Mouse (Mus musculus): ENCODE measurements around the gene Fggy.

The Fggy gene

DNA sequence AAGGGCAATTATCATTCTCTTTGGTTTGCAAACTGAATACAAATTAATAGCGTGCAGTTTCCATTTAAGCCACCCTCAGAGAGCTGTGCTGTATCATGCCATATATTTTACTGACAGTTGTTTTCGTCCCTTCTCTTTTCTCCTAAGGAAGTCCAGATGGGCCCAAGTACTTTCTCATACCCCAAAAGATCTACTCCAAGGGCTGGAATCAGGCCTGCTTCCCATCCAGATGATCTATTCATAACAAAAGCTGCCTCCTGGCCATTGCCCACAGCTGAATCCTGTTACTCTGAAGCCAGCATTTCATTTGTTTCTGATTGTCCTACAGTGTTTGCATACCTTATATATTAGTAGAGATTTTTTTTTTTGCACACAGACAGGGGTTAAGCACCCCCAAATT lies 231.6 kb downstream of the Fggy start:
- no peak for DNase-seq

DNA sequence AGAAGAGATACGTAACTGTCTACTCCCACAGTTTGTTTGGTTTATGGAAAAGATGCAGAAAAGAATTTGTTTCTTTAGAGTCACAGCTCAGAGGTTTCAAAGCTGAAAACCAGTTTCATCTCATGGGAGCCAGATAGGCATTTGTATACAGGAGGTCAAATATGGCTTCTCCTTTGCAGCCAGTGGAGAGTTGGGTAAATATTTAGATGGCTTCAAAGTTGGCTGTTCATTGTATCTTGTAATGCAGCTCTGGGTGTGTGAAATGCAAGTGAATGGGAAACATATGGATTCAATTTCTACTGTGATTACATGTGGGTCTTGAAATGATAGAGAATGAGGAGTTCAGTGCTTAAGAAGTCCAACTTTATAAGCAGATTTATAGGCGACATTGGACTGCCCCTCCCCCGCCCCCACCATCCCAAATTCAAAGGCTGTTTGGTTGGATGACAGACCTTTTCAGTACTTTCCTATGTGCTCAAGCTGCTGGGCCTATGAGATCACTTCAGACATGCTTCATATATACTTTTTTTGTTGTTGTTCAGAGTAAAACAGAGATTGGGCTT lies 234.7 kb downstream of the Fggy start:
- DNase-seq: no peak

DNA sequence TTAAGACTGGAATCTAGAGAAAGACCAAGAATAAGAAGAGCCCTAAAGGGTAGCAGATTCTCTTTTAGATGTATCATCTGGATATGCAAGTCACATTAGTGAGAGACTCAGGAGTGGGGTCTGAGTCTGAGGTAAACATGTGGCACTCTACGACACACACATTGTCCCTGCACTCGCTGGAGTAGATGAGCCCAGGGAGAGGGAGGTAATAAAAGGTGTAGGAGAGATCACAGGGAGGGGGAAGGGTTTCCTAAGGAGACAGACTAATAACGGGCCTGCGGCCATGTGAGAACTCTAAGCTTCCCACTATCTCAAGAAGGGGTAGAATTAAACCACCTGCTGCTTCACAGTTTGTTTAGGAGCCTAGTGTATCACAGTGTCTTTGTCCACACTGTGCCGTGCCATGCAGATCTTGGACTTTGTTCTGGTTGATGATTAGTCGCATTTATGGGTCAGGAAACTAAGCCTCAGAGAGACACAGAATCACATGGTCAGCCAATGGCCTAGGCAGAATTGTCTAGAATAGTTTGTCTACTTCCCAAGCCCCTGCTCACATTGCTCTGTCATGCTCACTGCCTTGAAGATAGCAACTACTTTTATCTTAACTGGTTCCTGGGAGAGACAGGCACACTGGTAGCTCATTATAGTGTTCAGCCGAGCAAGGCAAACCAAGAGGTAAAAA lies 236.5 kb downstream of the Fggy start:
- DNase-seq: no peak

DNA sequence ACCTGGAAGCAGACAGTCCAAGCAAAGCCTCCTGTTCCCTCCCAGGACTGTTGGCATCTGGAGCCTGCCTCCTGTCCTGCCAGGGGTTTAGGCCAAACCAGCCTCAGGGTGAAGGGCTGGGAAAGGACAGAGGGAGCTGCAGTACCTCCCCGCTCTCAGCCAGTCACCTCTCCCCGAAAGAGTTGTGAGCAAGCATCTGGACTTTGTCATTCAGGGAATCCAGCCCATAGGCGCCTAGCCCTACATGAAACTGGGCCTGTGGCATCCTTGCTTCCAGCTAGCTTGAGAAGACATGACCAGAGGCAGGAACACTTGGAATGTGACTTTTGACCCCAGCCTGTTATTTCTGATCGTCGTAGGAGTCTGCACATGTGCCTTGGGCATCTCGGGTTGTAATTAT lies 237.3 kb downstream of the Fggy start:
- DNase-seq: no peak

DNA sequence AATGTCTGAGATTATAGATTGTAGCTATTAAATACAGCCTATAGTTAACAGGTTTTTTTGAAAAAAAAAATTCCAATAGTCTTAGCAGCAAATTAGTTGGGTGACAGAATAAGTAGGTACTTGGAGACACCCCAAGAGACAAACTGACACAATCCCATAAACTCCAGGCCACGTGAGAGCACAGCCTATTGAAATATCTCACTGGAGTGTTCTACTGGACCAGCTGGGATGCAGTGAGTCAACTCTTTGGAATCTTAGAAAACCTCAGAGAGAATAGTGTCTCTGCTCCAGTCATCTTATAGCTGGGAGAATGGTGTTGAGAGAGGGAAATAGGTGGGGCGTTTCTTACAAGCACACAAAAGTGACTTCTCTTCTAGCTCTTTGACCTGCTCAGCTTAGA lies 238.0 kb downstream of the Fggy start:
- no peak for DNase-seq

DNA sequence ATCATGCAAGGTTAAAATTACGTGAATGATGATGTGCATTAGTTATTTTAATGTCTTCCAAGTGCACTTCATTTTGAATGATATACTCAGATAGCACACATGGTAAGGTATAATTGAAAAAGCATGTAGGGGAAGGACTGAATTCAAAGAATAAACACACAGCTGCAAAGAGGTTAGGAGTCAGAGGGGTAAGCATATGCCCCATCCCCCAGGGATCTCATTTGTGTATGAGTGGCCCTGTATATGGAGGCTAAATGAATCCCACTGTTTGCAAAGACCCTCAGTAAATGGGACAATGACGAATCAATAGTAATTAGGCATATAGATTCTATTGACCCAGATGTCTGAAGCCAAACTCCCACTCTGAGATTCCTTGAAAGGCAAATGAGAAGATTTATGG lies 262.3 kb downstream of the Fggy start:
- DNase-seq: no peak

DNA sequence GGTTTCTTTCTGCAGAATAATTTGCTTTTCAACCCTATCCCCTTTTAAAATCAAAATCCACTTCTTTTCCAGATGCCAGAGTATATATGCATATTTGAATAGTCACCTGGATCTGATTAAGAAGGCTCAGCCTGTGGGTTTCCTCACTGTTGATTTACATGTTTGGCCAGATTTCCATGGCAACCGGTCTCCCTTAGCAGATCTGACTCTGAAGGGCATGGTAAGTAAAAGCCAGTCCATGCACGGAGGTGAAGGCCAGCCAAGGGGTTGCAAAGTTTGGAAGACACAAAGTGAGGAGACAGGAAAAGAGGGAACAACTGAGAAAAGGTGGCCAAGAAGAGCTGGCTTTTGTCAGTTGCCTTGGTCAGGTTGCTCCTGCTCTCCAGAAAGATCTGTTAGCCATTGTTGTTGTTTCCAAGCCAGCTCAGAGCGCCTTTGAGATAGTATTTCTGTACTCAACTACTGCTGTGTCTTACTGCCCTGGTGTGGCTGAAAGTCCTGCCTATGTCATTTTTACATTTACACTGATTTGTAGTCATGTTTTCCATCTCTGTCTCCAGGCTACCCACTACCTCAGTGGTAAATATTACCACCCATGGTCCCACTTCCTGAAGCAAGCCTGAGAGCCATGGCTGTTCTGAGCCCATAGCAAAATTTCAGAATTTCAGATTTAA lies 264.7 kb downstream of the Fggy start:
- DNase-seq: no peak

DNA sequence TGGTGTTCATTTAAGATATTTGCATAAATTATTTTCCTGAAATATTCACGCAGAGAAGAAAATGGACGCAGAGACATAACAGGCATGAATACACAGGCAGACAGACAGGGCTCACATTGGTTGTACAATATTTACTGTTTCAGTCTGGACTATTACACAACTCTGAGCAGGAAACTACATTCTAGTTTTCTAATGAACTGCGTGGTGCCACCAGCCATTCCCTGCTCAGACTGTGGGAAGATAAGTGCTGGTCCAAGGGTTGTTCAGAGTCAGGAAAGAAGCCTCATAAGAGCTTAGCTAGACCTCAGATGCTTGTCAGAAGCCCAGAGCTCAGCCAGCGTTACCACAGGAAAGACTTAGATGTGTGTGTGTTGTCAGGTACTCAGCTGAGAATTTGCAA lies 270.9 kb downstream of the Fggy start:
- DNase-seq: no peak

DNA sequence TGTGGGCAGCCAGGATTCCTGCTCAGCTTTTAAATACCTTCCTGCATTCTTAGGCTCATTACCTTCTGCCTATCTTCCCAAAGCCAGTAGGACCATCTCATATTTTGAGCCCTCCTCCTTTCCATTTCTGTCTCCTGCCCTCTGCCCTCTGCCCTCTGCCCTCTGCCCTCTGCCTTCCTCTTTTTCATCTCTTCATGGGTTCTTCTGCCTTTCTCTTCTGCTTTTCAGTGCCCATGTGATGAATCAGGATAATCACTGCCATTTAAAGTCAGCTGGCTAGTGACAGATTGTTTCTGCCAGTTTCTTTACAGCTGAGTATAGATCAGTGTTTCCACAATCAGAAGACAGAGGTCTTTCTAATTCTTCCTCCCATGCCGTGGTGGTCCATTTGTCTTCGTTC lies 273.0 kb downstream of the Fggy start:
- no peak for DNase-seq

DNA sequence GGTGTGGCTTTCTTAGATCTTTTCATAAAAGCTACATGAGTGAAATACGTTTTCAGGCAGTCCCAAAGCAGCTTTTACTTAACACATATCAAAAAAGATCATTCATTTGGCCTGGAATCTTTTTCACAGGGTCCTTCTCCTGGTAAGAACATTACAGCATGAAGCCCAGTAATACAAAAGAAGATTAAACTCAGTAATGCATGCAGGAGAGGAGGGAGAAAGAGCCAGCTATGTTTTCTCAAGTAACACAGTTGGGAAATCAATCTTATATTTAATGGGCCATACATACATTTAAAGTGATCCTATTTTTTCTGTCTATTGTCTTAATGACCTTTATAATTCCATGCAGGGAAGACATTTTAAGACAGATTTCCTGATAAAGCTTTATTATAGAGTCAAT lies 282.6 kb downstream of the Fggy start:
- DNase-seq: no peak

DNA sequence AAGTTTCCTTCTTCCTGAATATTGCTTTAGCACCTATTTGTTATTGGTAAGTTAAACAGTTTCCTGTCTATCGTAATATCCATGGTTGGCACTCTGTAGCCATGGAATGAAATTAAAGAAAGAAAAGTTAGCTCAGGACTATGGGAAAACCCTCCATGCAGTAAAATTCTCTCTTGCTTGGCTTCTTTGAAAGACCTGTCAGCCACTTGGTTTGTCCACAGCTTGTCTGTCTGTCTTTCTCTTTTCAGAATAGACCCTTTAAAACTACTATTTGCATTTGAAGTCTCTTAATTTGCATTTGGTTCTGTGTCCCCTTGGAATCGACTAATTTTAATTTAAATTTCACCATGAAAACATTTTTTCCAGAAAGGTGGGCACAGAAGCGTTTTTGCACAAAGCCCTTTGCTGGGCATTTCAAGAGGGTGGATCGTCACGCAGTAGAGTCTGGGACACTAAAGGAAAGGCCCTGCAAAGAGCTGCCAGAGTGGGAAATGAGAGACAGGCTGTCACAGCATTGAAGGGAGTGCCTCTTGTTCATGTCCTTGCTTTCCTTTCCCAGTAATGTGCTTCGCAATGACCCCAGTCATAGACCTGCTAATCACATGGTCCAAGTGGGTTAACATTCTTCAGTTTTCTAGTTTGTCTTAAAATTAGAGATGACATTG lies 283.2 kb downstream of the Fggy start:
- DNase-seq: no peak

DNA sequence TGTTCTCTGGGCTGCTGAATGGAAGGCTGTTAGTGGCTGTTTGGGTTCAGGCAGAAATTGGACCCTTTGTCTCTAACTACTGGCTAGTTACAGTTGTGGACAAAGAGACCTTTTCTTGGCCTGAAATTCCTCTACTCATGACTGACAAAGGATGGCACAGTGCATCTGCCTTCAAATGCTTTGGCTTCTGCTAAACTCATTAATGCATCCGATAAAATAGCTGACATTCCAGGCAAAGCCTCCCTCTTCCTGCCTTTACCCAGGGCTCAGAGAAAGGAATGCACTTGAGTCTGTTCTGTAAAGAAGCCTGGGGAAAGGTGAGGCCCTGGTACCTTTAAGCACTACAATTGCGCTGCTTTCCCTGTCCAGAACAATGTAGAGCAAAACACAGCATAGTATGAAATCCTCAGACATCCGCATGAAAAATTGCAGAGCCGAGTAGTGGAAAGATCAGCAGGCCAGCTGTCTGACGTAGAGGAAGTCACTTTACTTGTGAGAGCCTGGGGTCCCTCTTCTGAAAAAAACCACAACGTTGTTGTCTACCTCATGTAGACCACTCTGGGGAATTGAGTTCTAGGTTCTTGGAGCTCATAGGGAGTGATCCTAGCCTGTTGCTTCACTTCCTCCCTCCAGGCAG lies 288.8 kb downstream of the Fggy start:
- no peak for DNase-seq

DNA sequence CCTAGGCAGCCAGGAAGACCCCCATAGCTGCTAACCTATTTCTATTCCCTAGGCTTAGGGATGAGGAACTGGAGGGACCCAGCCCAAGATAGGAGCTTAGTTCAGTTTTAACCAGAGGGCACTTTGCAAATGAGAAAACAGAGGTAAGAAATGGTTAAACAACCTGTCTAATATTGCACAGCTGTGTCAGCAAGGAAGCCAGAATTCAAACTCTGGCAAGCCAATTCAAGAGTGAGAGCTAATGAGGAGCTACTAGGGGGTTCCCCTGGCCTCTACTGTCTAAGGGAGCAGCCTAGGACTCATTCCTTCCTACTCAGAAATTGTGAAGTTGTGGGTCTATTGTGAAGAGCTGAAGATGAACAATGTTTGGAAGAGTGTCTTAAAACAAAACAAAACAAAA lies 289.9 kb downstream of the Fggy start:
- DNase-seq: no peak

DNA sequence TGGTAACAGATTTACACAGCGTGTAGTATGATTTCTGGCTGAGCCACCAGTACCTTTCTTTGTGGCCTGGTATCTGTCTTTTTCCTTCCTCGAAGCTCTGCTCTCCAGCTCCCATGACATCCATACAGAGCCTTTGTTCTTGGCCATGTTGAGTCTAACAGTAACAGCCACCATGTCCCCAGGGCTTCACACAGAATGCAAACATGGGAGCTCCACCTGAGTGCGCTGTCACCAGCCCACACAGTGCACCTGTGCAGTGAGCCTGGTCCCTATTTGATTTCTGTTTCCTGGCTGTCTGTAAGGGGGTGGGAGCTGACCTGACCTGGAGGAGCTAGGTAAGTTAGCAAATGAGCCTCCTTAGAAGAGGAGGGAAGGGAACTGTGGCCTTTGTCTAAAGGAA lies 290.4 kb downstream of the Fggy start:
- DNase-seq: no peak

DNA sequence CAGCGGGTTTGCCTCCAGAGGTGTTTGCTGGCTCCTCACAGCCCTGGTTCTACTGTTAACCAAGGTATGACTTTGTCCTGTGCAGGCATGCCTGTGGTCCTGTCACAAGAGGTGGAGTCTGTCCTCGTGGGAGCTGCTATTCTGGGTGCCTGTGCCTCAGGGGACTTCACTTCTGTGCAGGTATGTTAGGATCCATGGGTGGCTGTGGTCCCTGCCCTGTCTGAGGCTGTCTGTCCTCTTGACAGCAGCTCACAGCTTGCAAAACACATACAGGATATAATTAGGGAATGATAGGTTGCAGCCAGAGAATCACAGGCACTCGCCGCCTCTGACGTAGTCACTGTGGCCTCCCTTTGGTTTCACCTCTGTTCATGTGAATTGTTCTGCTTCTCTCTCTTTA lies 292.2 kb downstream of the Fggy start:
- DNase-seq: no peak

DNA sequence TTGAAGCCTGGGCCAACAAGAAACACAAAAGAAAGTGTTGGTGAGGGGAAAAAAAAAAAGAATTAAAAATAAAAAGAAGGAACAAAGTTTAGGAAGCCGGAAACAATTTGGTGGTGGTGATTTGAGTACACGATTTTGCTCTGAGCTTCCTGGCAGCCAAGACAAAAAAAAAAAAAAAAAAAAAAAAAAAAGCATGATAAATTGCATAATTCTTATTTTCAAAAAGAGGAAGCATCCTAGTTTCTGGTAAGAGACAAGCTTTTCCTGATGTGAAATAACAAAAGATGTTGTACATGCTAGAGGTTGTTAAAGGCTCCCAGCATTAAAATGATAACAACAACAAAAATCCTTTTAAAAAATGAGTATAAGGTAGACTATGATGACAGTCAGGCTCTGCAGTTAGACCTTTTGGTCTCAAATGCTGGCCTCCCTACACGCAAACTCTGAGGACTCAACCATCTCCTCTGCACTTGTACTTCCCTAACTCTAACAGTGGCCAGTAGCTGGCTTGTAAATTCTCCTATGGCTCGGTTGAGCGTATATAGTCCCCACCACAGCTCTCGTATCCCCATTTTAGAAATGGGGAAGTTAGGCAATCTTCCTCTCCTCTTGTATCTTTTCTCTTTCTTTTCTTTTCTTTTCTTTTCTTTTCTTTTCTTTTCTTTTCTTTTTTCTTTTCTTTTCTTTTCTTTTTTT lies 292.9 kb downstream of the Fggy start:
- DNase-seq: no peak

DNA sequence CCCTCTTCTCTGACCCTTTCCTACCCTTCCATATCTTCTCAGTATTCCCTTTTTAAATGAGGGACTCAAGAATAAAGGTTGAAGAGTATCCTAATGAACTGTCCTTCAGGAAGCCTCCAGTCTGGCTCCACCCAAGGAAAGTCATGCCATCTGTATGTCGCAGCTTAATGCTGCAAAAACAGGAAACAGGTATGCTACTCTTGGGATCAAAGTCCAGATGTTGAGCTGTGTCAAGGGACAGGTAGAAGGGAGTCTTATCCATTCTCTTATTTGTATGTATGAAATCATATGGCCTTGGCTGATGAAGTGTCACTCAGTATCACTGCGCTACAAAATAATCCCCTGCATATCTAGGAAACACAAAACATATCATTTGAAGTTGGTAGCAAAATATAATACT lies 294.9 kb downstream of the Fggy start:
- no peak for DNase-seq

DNA sequence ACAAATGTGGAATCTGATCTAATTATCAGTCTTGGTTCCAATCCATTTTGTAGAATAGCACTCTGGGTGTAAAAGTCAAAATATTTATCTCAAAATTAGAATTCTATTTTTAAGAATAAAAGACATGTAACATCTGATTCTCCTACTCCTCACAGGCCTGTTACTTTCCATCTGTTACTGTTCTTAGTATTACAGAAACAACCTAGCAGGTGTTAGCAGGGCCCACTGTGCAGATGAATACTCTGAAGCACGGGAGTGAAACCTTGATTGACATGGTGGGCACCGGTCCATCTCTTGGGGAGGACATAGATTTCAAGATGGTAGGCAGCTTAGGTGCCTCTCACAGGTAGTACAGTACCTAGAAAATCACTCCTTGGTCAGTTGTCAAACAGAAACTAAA lies 298.7 kb downstream of the Fggy start:
- no peak for DNase-seq

DNA sequence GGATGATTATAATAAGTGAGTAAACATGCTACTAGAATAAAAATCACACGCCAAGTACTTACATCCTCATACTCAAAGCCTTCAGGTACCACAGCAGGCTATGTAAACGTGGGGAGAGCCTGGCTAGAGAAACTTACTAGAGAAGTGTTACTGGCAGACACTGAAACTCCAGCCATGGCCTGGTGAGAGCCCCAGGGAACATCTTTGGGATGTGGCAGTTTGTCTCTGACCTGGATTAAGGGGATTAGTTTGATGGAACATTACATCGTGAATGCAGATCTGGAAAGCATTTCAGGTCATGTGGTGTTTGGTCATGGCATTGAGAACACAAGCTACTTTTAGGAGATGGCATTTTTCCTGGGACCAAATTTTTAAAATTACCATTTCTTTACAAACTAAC lies 303.3 kb downstream of the Fggy start:
- no peak for DNase-seq

DNA sequence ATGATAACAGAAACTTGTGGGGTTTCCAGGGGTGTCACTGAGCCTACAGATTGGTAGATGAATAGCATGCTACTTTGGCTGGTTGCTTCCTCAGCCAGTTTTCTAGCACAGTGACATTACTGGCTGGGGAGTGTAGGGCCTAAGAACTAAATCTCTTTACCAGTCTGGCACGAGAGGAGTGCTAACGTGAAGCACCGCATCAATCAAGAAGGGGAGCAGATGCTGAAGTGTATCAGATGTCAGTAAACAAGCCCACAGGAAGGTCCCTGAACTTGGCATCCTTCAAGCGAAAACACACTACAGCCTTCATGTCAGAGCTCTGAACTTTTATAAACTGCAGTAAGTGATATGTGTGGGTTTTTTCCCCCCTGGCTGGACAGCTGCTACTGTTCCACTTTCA lies 303.8 kb downstream of the Fggy start:
- no peak for DNase-seq

DNA sequence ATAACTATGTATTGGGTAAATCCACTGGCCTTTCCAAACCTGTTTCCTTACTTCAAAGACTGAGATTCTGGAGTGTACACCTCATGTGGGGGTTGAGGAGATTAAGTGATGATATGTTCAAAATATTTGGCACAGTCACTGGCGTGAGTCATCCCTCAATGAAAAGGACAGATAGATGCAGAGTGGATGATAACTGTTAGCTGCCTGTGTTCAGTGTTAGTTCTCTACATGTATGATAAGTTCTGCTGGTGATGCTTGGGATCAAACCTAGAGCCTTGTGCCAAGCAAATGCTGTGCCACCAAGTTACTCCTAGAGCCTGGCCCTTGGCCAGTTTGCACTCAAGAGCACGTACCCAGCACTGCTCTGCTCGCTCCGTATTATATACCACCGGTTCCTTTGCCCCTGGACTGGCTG lies 304.4 kb downstream of the Fggy start:
- no peak for DNase-seq

DNA sequence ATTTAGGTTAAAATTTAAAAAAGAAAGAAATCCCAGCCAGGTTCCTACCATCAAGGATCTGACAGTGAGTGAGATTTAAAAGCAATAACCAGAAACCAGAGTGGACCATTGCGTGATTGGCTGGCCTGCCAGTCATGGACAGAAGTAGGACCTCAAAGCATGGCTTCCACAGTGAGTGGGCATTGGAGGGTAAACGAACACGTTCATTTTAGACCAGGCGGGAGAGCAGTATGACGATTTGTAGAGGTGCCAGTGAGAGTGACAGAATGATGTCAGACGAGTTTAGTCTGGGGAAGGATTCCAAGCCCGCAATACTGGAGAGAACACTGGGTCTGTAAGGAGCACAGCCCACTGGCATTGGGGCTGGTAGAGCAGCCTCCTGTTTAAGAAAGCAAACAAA lies 305.0 kb downstream of the Fggy start:
- no peak for DNase-seq
